Mouse (Mus musculus) thymus, adult 2 months (tissue): ENCODE results near the gene Lcmt1.

Source experiments
- CTCF ChIP-seq: fragments of 200-500 bp; IDR thresholded peaks from 2 replicates; pipeline ENCODE4 v1.5.1; 2012; ENCODE audit warnings: mild to moderate bottlenecking, control low read depth, low read length, moderate library complexity, borderline replicate concordance; ENCODE audit not compliant: control insufficient read depth, poor library complexity, insufficient read depth; ENCODE audit errors: extremely low read depth
- POLR2A ChIP-seq: fragments of 200-500 bp; IDR thresholded peaks from 2 replicates; pipeline ENCODE4 v1.6.1; 2012; ENCODE audit warnings: mild to moderate bottlenecking, low read length, control low read depth, moderate library complexity; ENCODE audit not compliant: control insufficient read depth, poor library complexity, insufficient read depth; ENCODE audit errors: extremely low read depth

GRCm38 (mm10) chr7:123442079-123442478 is 72.5 kb downstream of the Lcmt1 start:
- TF ChIP-seq POLR2A (no peak), CTCF (no peak)
